ENCODE assay signal across 13 mouse cellular contexts in the genomic region with DNA sequence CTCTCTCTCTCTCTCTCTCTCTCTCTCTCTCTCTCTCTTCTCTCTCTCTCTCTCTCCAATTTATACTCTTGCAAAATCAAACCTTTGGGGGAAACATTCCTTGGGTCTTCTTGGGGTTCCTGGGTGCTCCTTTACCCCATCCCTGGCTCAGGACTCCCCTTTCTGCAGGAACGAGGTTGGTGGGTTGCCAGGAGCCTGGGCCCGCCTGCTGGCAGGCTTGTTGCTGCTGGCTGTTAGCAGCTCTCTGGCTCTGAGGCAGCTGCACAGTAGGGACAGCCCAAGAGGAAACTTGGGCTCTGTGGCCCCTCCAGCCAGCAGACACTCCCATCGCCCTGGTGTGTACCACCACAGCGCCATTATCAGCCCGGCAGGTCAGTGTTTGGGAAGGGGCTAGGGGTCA. TPM values are rescaled to one million over a fixed set of nuclear protein-coding genes. Genes with fewer than 3 reads are reported as not detected.
A peak's percentile ranks its signal among the peaks of the same experiment; 100 is the strongest.
DNase-seq lines count a peak whose midpoint lies in the region; ATAC-seq and TF ChIP-seq lines count a peak whose summit lies in the region.
"Had no signal": no experiment of that assay in that cellular context is flagged by ENCODE, and none has a peak within 500 bp of the region (broad histone marks: within the 10 kb centered on the region; RNA-seq: fewer than 3 reads in every experiment).

No protein-coding gene starts in this region.

- H3K4me3 ChIP-seq in layer of hippocampus, adult 2 months = no peak overlapping the region
- H3K4me3 ChIP-seq: neural tube, embryonic 12.5 days had no signal

- H3K27ac ChIP-seq in layer of hippocampus, adult 2 months = peak overlapping the region; percentile 64
- H3K27ac ChIP-seq: neural tube, embryonic 12.5 days had no signal

- DNase-seq in cerebellum, postnatal 14 days = peak; percentile 42 to 56
- DNase-seq in layer of hippocampus, adult 2 months (ENCODE audit: low spot score in 2 of 2) = peak; percentile 46 to 55
- no peak for DNase-seq in layer of hippocampus, adult 9-11 months
- peak; percentile 51 for DNase-seq in urinary bladder, postnatal 14 days (ENCODE audit: low spot score)
- no peak for DNase-seq in urinary bladder, postnatal 25 days (ENCODE audit: low spot score)
- DNase-seq in embryo, embryonic 11 days = no peak
- no peak for DNase-seq in liver
- DNase-seq: cerebellum, adult 9-10 months had no signal

- TF ChIP-seq CTCF in layer of hippocampus, adult 2 months (conservative IDR thresholded peaks at IDR 0.05) = 0 out of 2 replicates have a peak, but pooled peaks have one; percentile 3

- no peak for ATAC-seq in cerebellum, adult (ENCODE audit: insufficient number of reproducible peaks, low FRiP score, low TSS enrichment)

RNA-seq across cellular contexts. Expression of gene Ggt6, which starts 0.9 kb away (rescaled TPM):
- total RNA-seq in layer of hippocampus, adult 2 months (2021) = not detected
- total RNA-seq: heart, postnatal 36 days; left cerebral cortex, postnatal 10 days; megakaryocyte progenitor cell, adult 5-6 weeks had no signal

RNA-seq across cellular contexts. Expression of gene Mybbp1a, which starts 4.9 kb away (rescaled TPM):
- total RNA-seq in layer of hippocampus, adult 2 months (2021) = 10 to 100 TPM; 55.7 to 56.2 TPM

RNA-seq across cellular contexts. Expression of gene Smtnl2, which starts 24.8 kb away (rescaled TPM):
- 1 to 10 TPM; 2.2 to 3.8 TPM for total RNA-seq in layer of hippocampus, adult 2 months (2021)
- total RNA-seq: megakaryocyte progenitor cell, adult 5-6 weeks had no signal

RNA-seq across cellular contexts. Expression of gene Spns2, which starts 53.4 kb away (rescaled TPM):
- 100 to 1,000 TPM; 101 to 105 TPM for total RNA-seq in layer of hippocampus, adult 2 months (2021)

Comparison
In these comparisons a context has a peak if more than half of its experiments do, and no peak if none do; other contexts are left out.
1. DNase-seq: peak in cerebellum, postnatal 14 days (2 of 2), layer of hippocampus, adult 2 months (2 of 2) and urinary bladder, postnatal 14 days (single experiment); none in layer of hippocampus, adult 9-11 months (single experiment), urinary bladder, postnatal 25 days (single experiment), embryo, embryonic 11 days (single experiment) and liver (single experiment).